Mouse (Mus musculus) adrenal gland, adult 8-10 months (tissue): Measurements from ENCODE around the gene Hoxb2. TPM values are rescaled to one million over a fixed set of nuclear protein-coding genes. Genes with fewer than 3 reads are reported as not detected.

ENCODE experiments used
- DNase-seq: peaks from one replicate; pipeline ENCODE4 v3.0.0; 2022
- total RNA-seq, 4 experiments: library from RNA; stranded (reverse); gene quantifications; 2 replicates each; pipeline ENCODE4 v1.2.4; 2022

Gene Hoxb2
- total RNA-seq, 4 experiments from 2014 or later, result 20.8 to 27.5 (median 23.7) TPM

DNA sequence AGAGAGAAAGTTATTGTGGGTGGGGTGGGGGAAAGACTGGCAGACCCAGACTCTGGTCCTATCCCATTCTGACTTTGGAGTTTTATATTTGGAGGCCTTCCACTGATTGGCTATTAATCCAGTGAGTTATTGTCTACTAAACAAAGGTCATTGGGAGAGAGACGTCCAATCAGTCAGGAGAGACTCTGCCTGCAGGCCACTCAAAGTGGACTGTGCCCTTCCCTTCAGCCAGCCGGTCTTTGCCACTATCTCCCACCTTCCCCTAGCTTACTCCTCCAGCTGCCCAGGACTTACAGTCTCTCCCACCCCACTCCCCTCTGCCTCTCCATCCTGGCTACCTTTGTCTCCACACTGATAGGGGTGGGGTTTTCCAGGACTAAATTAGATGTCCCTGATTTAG, 13.7 kb upstream of the Hoxb2 start:
- no peak for DNase-seq

DNA sequence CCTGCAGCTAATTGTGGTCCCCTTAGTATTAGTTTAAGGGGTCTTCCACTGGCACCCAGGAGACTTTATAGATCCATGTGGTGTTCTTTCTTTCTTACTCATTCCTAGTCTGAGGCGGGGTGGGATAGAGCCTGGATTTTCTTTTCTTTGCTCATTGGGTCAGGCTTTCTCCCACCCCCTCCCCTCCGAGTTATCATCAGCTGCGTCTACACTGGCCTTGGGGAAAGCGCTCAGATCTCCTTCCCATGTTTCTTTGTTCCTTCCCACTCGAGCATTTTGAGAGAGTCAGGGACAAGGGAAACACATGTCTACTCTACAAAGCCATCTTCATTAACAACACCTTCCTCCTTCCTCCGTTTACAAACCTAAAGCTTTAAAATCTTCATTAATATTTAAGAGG, 13.3 kb upstream of the Hoxb2 start:
- DNase-seq, result peak; percentile 19

- DNase-seq, result peak; percentile 13
These were observed 11.1 kb upstream of the Hoxb2 start for GRCm38 (mm10) chr11:96338957-96339855.

DNA sequence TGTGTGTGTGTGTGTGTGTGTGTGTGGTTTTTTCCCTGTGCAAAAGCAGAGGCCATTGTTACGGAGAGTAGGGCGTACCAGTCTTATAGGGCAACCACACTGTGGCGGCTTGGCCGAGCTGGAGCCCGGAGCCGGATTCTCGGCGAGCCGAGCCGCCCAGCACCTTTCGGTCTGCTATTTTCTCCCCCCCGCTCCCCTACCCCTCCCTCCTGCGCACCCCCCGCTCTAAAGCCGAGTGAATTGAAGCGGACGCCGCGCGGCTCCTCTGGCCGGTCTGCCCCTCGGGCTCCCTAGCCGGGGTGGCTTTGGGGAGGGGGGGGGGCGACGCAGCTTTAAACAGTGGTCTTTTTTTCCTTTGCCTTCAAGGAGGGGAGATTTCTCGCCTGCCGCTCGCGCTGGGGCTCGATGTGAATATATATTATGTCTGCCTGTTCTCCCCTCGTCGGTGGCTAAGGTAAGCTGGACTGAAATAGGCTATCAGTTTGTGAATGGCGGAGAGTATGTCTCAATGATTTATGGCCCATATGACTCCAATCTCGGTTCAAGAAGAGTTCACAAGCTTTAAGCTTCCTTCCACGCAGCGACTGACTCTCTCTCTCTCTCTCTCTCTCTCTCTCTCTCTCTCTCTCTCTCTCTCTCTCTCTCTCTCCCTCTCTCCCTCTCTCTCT, 9.5 kb upstream of the Hoxb2 start:
- DNase-seq, result peak; percentile 35

DNA sequence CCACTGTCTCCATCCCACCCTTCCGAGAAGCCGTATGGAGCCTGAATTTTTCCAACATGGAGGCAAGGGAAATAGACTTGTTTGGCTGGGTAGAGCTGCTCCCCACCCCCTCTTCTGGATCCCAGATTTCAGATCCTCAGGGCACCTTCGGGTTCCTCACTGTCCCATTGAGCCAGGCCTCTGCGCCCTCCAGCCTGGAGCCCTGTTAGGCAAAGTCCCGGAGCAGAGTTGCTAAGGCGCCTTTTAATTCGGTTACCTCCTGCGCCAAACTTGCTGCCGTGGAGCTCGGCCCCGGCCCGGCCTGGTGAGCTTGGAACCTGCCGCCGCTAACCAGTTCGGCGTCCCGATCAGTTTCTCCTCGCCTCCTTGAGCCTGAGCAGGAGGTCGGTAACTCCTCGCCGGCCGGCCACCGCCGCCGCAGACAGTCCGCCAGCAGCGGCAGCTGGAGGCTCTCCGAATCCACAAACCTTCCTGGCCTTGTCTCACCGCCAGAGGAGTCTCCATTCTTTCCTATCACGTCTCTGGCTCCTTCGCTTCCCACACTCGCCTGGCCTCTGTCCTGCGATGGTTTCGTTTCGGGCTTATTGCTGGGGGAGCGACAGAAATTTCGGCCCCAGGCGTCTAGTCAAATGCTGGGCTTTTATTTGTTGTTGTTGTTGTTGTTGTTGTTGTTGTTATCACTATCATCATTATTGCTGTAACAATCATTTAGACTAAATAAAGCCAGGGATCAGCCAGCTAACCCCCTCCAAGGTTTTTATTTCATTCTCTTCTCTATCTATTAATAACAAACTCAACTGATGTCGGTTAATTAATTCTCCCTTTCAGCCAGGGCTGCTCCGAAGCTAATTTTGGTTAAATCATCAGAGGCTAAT, 8.4 kb upstream of the Hoxb2 start:
- DNase-seq, result peak; percentile 54

- DNase-seq, result no peak
These were observed 7.8 kb upstream of the Hoxb2 start for GRCm38 (mm10) chr11:96342576-96342930.

- DNase-seq, result no peak
These were observed 7.0 kb upstream of the Hoxb2 start for GRCm38 (mm10) chr11:96343206-96343745.

GRCm38 (mm10) chr11:96344061-96344877, 6.1 kb upstream of the Hoxb2 start:
- no peak for DNase-seq

DNA sequence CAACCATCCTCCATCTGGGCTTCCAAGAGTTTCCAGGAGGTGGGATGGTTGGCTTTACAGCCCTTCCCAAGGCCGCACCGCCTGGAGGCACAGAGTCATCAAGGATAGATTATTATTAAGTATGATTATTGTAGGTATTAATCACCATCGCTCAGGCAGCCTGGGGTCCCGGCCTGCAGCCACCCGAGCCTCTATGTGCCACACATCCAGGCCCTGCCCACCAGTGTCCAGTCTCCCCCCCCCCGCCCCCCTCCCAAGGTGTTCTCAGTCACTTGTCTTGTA, 5.5 kb upstream of the Hoxb2 start:
- no peak for DNase-seq

- DNase-seq, result no peak
These were observed 5.0 kb upstream of the Hoxb2 start for GRCm38 (mm10) chr11:96345220-96345892.

GRCm38 (mm10) chr11:96345893-96346806, 4.2 kb upstream of the Hoxb2 start:
- no peak for DNase-seq

DNA sequence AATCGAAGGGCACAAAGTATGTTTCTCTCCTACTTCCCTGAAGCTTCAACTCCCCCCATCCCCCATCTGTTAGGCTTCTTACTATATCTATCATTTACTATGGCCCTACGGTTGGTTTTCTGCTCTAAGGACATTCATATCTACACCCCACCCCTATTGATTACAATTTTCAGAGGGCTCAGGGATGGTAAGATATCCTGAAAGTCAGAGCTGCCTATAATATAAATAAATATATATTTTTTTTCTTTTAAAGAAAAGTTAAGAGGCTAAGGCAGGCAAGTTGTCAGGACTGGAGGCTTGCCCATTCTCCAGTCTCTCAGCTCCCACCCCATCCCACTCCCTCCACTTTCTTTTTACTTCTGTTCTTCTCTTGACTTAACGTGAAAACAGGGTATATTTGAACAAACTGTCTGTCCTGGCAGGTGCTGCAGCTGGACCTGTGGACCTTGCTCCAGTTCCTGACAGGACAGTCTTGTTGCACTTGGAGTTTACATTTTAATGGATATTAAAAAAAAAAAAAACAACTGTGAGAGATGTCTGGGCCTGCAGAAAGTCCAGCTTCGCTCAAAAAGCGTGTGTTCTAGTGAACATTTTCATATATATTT, 3.3 kb upstream of the Hoxb2 start:
- no peak for DNase-seq

- no peak for DNase-seq
These were observed 2.6 kb upstream of the Hoxb2 start for GRCm38 (mm10) chr11:96347717-96348116.

DNA sequence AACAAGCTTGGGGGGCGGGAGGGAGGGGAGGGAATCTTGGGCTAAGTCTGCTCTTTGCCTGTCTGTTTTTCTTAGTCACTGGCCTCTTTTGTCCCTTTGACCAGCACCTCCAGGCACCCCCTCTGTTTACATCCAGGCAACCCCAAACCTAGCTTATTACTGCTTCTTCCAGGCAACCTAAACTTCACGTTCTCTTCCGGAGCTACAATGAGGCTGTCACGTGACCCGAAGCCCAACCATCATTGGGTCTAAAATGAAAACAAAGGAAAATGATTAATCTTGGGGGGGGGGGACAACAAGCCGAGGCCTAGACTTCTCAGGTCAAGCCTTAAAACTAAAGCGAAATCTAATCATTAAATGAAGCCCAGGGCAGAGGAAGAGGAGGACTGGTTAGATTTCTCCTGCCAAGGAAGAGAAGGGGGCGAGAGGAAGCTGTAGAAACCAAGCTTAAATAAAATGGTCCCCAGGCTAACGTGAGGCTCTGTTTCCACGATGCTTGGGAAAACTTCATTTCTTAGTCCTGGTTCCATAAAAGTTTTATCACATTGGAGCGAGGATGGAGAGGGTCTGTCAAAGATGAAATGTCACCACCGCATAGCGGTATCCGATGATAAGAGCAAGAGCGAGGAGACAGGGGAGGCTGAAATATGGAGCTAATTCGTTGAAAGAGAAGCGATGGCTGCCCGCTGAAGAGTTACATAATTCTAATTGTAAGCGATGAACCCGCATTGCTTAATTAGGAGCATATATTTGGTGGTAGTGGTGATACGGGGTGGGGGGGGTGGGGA, 2.0 kb upstream of the Hoxb2 start:
- no peak for DNase-seq

GRCm38 (mm10) chr11:96348988-96349387, 1.3 kb upstream of the Hoxb2 start:
- no peak for DNase-seq

- DNase-seq, result no peak
These were observed 609 bp upstream of the Hoxb2 start for GRCm38 (mm10) chr11:96349491-96350340.

GRCm38 (mm10) chr11:96350791-96351190, 466 bp downstream of the Hoxb2 start:
- no peak for DNase-seq

GRCm38 (mm10) chr11:96351312-96351711, 987 bp downstream of the Hoxb2 start:
- no peak for DNase-seq
